Mouse (Mus musculus): ENCODE measurements around the gene Pheta2.
"Not testable (repeated sequence)": the region's sequence is repeated elsewhere in the genome, so short reads cannot be mapped to it uniquely, and the experiment has no call there.

Gene Pheta2

GRCm38 (mm10) chr15:82343368-82344287 is 4.9 kb downstream of the Pheta2 start:
- no peak for DNase-seq (ENCODE audit: inconsistent ontology term)

- no peak for DNase-seq (ENCODE audit: inconsistent ontology term)
Measured at GRCm38 (mm10) chr15:82344971-82345370, 6.2 kb downstream of the Pheta2 start.

- peak; percentile 99 for DNase-seq (ENCODE audit: inconsistent ontology term)
Measured at GRCm38 (mm10) chr15:82345820-82346470, 7.2 kb downstream of the Pheta2 start.

GRCm38 (mm10) chr15:82346580-82347302 is 8.0 kb downstream of the Pheta2 start:
- no peak for DNase-seq (ENCODE audit: inconsistent ontology term)

GRCm38 (mm10) chr15:82347303-82347676 is 8.5 kb downstream of the Pheta2 start:
- DNase-seq (ENCODE audit: inconsistent ontology term): no peak

- DNase-seq (ENCODE audit: inconsistent ontology term): no peak
Measured at GRCm38 (mm10) chr15:82347852-82348251, 9.1 kb downstream of the Pheta2 start.

GRCm38 (mm10) chr15:82348258-82348998 is 9.7 kb downstream of the Pheta2 start:
- no peak for DNase-seq (ENCODE audit: inconsistent ontology term)

- DNase-seq (ENCODE audit: inconsistent ontology term): no peak
Measured at GRCm38 (mm10) chr15:82348999-82349341, 10.2 kb downstream of the Pheta2 start.

GRCm38 (mm10) chr15:82350349-82350748 is 11.6 kb downstream of the Pheta2 start:
- DNase-seq (ENCODE audit: inconsistent ontology term): no peak

GRCm38 (mm10) chr15:82351480-82351879 is 12.7 kb downstream of the Pheta2 start:
- DNase-seq (ENCODE audit: inconsistent ontology term): no peak

GRCm38 (mm10) chr15:82353078-82353744 is 14.5 kb downstream of the Pheta2 start:
- DNase-seq (ENCODE audit: inconsistent ontology term): no peak

- DNase-seq (ENCODE audit: inconsistent ontology term): peak; percentile 58
Measured at GRCm38 (mm10) chr15:82353745-82354113, 15.0 kb downstream of the Pheta2 start.

GRCm38 (mm10) chr15:82354126-82354945 is 15.6 kb downstream of the Pheta2 start, which contains the start of gene Ndufa6:
Gene Ndufa6 (minus strand): TSS chr15:82354322.
- DNase-seq (ENCODE audit: inconsistent ontology term): peak; percentile 98

- no peak for DNase-seq (ENCODE audit: inconsistent ontology term)
Measured at GRCm38 (mm10) chr15:82358431-82359260, 19.9 kb downstream of the Pheta2 start.

- no peak for DNase-seq (ENCODE audit: inconsistent ontology term)
Measured at GRCm38 (mm10) chr15:82361459-82362018, 22.8 kb downstream of the Pheta2 start.

- no peak for DNase-seq (ENCODE audit: inconsistent ontology term)
Measured at GRCm38 (mm10) chr15:82362234-82362633, 23.5 kb downstream of the Pheta2 start.

- not testable (repeated sequence) for DNase-seq (ENCODE audit: inconsistent ontology term)
Measured at GRCm38 (mm10) chr15:82363801-82364200, 25.1 kb downstream of the Pheta2 start.

- not testable (repeated sequence) for DNase-seq (ENCODE audit: inconsistent ontology term)
Measured at GRCm38 (mm10) chr15:82364561-82364960, 25.8 kb downstream of the Pheta2 start.

GRCm38 (mm10) chr15:82368146-82368545 is 29.4 kb downstream of the Pheta2 start:
- no peak for DNase-seq (ENCODE audit: inconsistent ontology term)
